Mouse (Mus musculus): ENCODE results near the gene Znhit6. TPM values are rescaled to one million over a fixed set of nuclear protein-coding genes. Genes with fewer than 3 reads are reported as not detected.

The Znhit6 gene
- total and polyA plus RNA-seq, 3 experiments: 54.4 to 188 (median 58.6) TPM

- dilution Hi-C loops (cut with MboI; ENCODE audit: extremely low pct_ligation_motif_present, extremely low pct_unique_long_range_greater_than_20kb, low sequenced_read_pairs): no loop called here
- Histone ChIP-seq H3K79me2 (replicated peaks; ENCODE audit: control insufficient read depth, extremely low read depth, insufficient read depth, poor library complexity, severe bottlenecking) (no peaks in the 10 kb centered on the region), H3K36me3 (replicated peaks in 1 of 2; ENCODE audit: control insufficient read depth in 1 of 2, insufficient read depth in 1 of 2, low read length in 1 of 2) (no peaks in the 10 kb centered on the region), H3K4me3 (replicated peaks in 1 of 3; ENCODE audit: low read depth in 2 of 3, low read length in 2 of 3, poor library complexity in 1 of 3) (no peak overlapping the region), H3K9ac (ENCODE audit: insufficient read depth, low read depth) (no peak overlapping the region), H3K4me2 (ENCODE audit: insufficient read depth, low read depth, poor library complexity, severe bottlenecking) (peak overlapping the region; percentile 57; the same call in 1 of the 2 replicates), H3K27me3 (replicated peaks) (no peaks in the 10 kb centered on the region), H3K4me1 (ENCODE audit: control insufficient read depth in 1 of 2, insufficient read depth in 2 of 2) (peaks cover 0 to 11% of the 10 kb centered on the region in 2 experiments; a peak in 2 of 4 replicates), H3K9me3 (replicated peaks; ENCODE audit: low read length) (peaks cover 2% of the 10 kb centered on the region), H3K27ac (ENCODE audit: insufficient read depth, low read depth) (no peak overlapping the region)
- in situ Hi-C loops (cut with MboI; ENCODE audit: low pct_ligation_motif_present, low pct_unique_long_range_greater_than_20kb, low sequenced_read_pairs): no loop called here
- no peak for TF ChIP-seq ZKSCAN1 (IDR thresholded peaks at IDR 0.05; ENCODE audit: borderline replicate concordance, low read depth, low read length)
- TF ChIP-seq ELF1 (IDR thresholded peaks at IDR 0.05; ENCODE audit: low read depth, low read length): no peak
- no peak for TF ChIP-seq ZC3H11A (IDR thresholded peaks at IDR 0.05; ENCODE audit: low read depth, low read length)
- TF ChIP-seq CHD2 (IDR thresholded peaks at IDR 0.05; ENCODE audit: low read length): no peak
- TF ChIP-seq GABPA (IDR thresholded peaks at IDR 0.05; ENCODE audit: insufficient replicate concordance, low read depth, low read length): no peak
- TF ChIP-seq RAD21 (IDR thresholded peaks at IDR 0.05; ENCODE audit: low read depth, low read length): no peak
- TF ChIP-seq RCOR1 (conservative IDR thresholded peaks at IDR 0.05; ENCODE audit: low read depth, low read length): no peak
- no peak for TF ChIP-seq ETS1 (conservative IDR thresholded peaks at IDR 0.05; ENCODE audit: low read depth, low read length)
- no peak for TF ChIP-seq MXI1 (IDR thresholded peaks at IDR 0.05; ENCODE audit: low read depth, low read length)
- no peak for TF ChIP-seq PAX5 (IDR thresholded peaks at IDR 0.05; ENCODE audit: low read length)
- no peak for TF ChIP-seq TBP (conservative IDR thresholded peaks at IDR 0.05; ENCODE audit: low read depth, low read length)
- TF ChIP-seq POLR2A (IDR thresholded peaks at IDR 0.05; ENCODE audit: low read depth, low read length): no peak
- no peak for TF ChIP-seq MYC (IDR thresholded peaks at IDR 0.05; ENCODE audit: low read depth, low read length)
- no peak for TF ChIP-seq TCF12 (IDR thresholded peaks at IDR 0.05; ENCODE audit: low read depth, low read length)
- TF ChIP-seq EP300 (IDR thresholded peaks at IDR 0.05; ENCODE audit: low read length): no peak; the same call in 1 of the 2 replicates
- TF ChIP-seq IRF4 (IDR thresholded peaks at IDR 0.05; ENCODE audit: low read depth, low read length): no peak
- no peak for TF ChIP-seq BHLHE40 (IDR thresholded peaks at IDR 0.05; ENCODE audit: low read depth, low read length)
- no peak for TF ChIP-seq JUND (conservative IDR thresholded peaks at IDR 0.05; ENCODE audit: low read depth, low read length)
- DNase-seq (ENCODE audit: extremely low read depth): peak; percentile 34
Measured at GRCm38 (mm10) chr3:145651029-145651977, 75.3 kb downstream of the Znhit6 start.

- H3K9me3 ChIP-seq (replicated peaks; ENCODE audit: low read length): peaks cover 2% of the 10 kb centered on the region
- peaks cover 0 to 11% of the 10 kb centered on the region in 2 experiments; a peak in 2 of 4 replicates for H3K4me1 ChIP-seq (ENCODE audit: control insufficient read depth in 1 of 2, insufficient read depth in 2 of 2)
- no peak for TF ChIP-seq MAFK (IDR thresholded peaks at IDR 0.05; ENCODE audit: insufficient replicate concordance, low read length)
- no peak for TF ChIP-seq HCFC1 (IDR thresholded peaks at IDR 0.05; ENCODE audit: low read depth, low read length)
- no peak for TF ChIP-seq SIN3A (IDR thresholded peaks at IDR 0.05; ENCODE audit: low read length)
- no peak for TF ChIP-seq JUND (conservative IDR thresholded peaks at IDR 0.05; ENCODE audit: low read depth, low read length)
- TF ChIP-seq USF1 (IDR thresholded peaks at IDR 0.05; ENCODE audit: low read depth, low read length): no peak
- no peak for TF ChIP-seq TCF12 (IDR thresholded peaks at IDR 0.05; ENCODE audit: low read depth, low read length)
- no peak for TF ChIP-seq CHD2 (IDR thresholded peaks at IDR 0.05; ENCODE audit: low read length)
- no peak for TF ChIP-seq CTCF (conservative IDR thresholded peaks at IDR 0.05 in 1 of 2, IDR thresholded peaks at IDR 0.05 in 1 of 2; ENCODE audit: low read depth in 2 of 2, low read length in 2 of 2)
- 0 out of 2 replicates have a peak overlapping the region, but pooled peaks have one; percentile 57 for H3K4me2 ChIP-seq (ENCODE audit: insufficient read depth, low read depth, poor library complexity, severe bottlenecking)
- no peak overlapping the region for H3K9ac ChIP-seq (ENCODE audit: insufficient read depth, low read depth)
- in situ Hi-C loops (cut with MboI; ENCODE audit: low pct_ligation_motif_present, low pct_unique_long_range_greater_than_20kb, low sequenced_read_pairs): no loop called here
- H3K27me3 ChIP-seq (replicated peaks): no peaks in the 10 kb centered on the region
- H3K27ac ChIP-seq (ENCODE audit: insufficient read depth, low read depth): no peak overlapping the region
- H3K36me3 ChIP-seq (replicated peaks in 1 of 2; ENCODE audit: control insufficient read depth in 1 of 2, insufficient read depth in 1 of 2, low read length in 1 of 2): no peaks in the 10 kb centered on the region
- H3K4me3 ChIP-seq (replicated peaks in 1 of 3; ENCODE audit: low read depth in 2 of 3, low read length in 2 of 3, poor library complexity in 1 of 3): no peak overlapping the region
- H3K79me2 ChIP-seq (replicated peaks; ENCODE audit: control insufficient read depth, extremely low read depth, insufficient read depth, poor library complexity, severe bottlenecking): no peaks in the 10 kb centered on the region
- dilution Hi-C loops (cut with MboI; ENCODE audit: extremely low pct_ligation_motif_present, extremely low pct_unique_long_range_greater_than_20kb, low sequenced_read_pairs): no loop called here
- no peak for DNase-seq (ENCODE audit: extremely low read depth)
Measured at GRCm38 (mm10) chr3:145651978-145652321, 75.9 kb downstream of the Znhit6 start.
